Mouse (Mus musculus): ENCODE results near the gene Actb. TPM values are rescaled to one million over a fixed set of nuclear protein-coding genes. Genes with fewer than 3 reads are reported as not detected.
"Not testable (repeated sequence)": the region's sequence is repeated elsewhere in the genome, so short reads cannot be mapped to it uniquely, and the experiment has no call there.

Gene Actb
- polyA plus RNA-seq, 1 experiment, result 5,124 TPM

DNA sequence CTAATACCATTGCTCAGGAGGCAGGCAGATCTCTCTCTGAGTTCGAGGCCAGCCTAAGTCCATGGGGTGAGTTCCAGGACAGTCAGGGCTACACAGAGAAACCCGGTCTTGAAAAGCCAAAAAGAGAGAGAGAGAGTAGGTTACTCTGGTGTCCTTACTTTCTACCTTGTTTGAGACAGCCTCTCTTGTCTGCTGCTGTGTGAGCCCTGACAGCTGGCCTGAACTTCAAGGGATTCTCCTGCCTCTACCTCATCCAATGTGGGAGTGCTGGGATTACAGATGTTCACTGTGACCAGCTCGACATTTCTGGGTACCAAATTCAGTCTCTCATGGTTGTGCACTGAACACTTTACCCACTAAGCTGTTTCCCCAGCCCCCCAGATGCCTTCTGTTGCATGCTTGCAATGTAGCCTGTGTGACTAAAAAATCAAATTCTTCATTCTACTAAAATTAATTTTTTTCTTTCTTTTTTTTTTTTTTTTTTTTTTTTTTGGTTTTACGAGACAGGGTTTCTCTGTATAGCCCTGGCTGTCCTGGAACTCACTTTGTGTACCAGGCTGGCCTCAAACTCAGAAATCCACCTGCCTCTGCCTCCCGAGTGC lies 6.5 kb downstream of the Actb start:
- no peak for DNase-seq (ENCODE audit: low read depth)
- no peak for TF ChIP-seq POLR2A (IDR thresholded peaks at IDR 0.05; ENCODE audit: borderline replicate concordance, extremely low read depth, insufficient read depth, insufficient read length, poor library complexity, severe bottlenecking)
- TF ChIP-seq CTCF (IDR thresholded peaks at IDR 0.05; ENCODE audit: borderline replicate concordance, extremely low read depth, insufficient read depth, insufficient read length), result no peak

DNA sequence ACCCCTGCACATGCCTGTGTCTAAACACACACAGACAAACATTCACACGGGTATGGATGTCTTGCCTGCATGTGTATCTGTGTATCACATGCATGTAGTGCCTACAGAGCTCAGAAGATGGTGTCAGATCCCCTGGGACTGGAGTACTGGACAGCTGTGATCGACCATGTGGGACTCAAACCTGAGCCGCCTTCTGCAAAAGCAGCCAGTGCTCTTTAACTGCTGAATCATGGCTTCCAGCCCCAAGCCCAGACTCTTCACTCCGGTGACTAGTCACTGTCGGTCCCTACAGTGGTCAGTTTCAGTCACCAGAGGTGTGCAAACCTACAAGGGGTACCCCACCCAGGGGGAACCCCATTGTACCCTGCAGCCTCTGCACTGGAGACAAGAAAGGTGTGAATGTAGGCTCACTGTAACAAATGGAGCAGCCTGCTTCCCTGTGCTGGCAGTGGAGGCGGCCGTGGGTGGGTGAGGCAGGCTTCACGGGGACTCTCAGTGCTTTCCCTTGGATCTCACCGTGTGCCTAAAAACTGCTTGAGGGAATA lies 7.4 kb downstream of the Actb start:
- DNase-seq (ENCODE audit: low read depth), result no peak
- TF ChIP-seq POLR2A (IDR thresholded peaks at IDR 0.05; ENCODE audit: borderline replicate concordance, extremely low read depth, insufficient read depth, insufficient read length, poor library complexity, severe bottlenecking) (no peak), CTCF (IDR thresholded peaks at IDR 0.05; ENCODE audit: borderline replicate concordance, extremely low read depth, insufficient read depth, insufficient read length) (no peak)

DNA sequence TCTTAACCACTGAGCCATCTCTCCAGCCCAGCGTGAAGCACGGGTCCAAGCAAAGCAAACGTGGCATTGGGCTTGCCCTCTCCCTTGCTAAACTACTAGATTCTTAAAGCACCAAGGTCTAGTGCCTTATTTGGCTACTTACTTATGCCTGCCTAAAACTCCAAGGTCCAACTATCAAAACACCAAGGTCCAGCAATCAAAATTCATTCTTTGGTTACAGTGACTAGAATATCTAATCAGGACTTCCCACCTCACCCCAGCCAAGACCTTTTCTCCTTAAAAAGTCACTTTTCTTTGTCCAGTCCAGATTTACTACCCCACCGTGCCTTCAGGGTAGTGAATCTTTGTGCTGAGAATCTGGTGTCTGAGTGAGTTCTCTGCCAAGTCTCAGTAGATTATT lies 8.2 kb downstream of the Actb start:
- no peak for DNase-seq (ENCODE audit: low read depth)
- TF ChIP-seq POLR2A (IDR thresholded peaks at IDR 0.05; ENCODE audit: borderline replicate concordance, extremely low read depth, insufficient read depth, insufficient read length, poor library complexity, severe bottlenecking), result no peak
- no peak for TF ChIP-seq CTCF (IDR thresholded peaks at IDR 0.05; ENCODE audit: borderline replicate concordance, extremely low read depth, insufficient read depth, insufficient read length)

DNA sequence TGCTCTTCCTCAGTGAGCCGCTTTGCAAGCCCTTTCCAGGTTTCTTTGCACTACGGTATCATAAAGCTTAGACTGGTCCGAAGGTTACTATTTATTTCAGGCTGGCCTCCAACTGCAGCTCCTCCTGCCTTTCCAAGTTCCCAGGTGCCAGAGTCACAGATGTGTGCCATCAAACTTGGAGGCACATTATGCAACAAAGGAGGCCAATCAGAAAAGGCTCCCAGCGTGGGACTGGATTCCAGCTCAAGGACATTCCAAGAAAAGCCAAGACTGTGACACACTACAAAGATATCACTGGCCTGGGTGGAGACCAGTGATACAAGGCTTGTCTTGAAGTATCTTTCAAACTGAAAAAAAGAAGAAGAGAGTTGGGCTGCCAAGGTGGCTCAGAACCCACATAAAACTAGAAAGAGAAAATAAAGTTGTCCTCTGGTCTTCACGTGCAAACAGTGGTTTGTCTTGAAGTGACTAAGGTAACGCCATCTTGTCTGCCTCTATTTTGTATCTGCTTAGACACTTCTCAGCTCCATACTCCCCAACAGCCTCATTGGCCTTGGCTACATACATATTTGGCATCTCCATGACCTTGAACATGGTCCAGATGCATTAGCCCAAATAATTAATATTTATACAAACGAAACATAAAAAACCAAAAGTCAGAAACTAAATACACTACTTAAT lies 8.8 kb downstream of the Actb start:
- no peak for DNase-seq (ENCODE audit: low read depth)

DNA sequence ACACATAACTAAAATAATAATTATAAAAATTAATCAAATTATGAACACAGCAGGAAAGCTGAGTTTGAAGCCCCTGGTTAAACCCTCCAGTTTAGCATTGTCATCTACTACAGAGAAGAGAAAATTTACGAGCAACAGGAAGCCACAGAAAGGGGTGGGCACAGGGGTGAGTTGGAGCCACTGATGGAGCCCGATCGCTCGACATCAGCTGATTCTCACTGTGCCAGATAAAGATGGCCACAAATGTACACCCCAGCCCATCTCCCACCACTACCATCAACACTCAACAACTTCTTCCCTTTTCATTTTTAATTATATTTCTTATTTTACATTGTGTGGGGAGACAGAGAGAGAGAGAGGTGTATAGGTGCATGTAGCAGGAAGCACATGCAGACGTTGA lies 9.8 kb downstream of the Actb start:
- no peak for DNase-seq (ENCODE audit: low read depth)

More for the DNA sequence above, 8.8 kb downstream of the Actb start:
- TF ChIP-seq POLR2A (IDR thresholded peaks at IDR 0.05; ENCODE audit: borderline replicate concordance, extremely low read depth, insufficient read depth, insufficient read length, poor library complexity, severe bottlenecking) (no peak), CTCF (IDR thresholded peaks at IDR 0.05; ENCODE audit: borderline replicate concordance, extremely low read depth, insufficient read depth, insufficient read length) (no peak)

DNA sequence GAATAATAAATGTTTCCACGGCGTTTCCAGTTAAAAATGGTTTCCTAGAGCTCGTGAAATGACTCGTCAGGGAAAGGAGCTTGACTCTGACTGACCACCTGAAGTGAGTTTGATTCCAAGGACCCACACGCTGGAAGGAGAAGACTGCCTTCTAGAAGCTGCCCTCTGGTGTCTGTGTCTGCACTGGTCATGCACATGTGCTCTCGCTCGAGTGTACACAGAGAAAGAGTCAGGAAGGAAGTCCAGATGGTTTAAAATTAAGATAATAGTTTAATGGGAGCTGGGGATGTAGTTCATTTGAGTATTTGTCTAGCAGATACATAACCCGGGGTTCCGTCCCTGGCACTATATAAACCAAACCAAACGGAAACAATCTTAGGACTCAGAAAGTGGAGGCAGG lies 10.4 kb downstream of the Actb start:
- TF ChIP-seq CTCF (IDR thresholded peaks at IDR 0.05; ENCODE audit: borderline replicate concordance, extremely low read depth, insufficient read depth, insufficient read length), result no peak
- TF ChIP-seq POLR2A (IDR thresholded peaks at IDR 0.05; ENCODE audit: borderline replicate concordance, extremely low read depth, insufficient read depth, insufficient read length, poor library complexity, severe bottlenecking), result no peak
- DNase-seq (ENCODE audit: low read depth), result no peak

More for the DNA sequence above, 9.8 kb downstream of the Actb start:
- TF ChIP-seq POLR2A (IDR thresholded peaks at IDR 0.05; ENCODE audit: borderline replicate concordance, extremely low read depth, insufficient read depth, insufficient read length, poor library complexity, severe bottlenecking), result no peak
- TF ChIP-seq CTCF (IDR thresholded peaks at IDR 0.05; ENCODE audit: borderline replicate concordance, extremely low read depth, insufficient read depth, insufficient read length), result no peak

DNA sequence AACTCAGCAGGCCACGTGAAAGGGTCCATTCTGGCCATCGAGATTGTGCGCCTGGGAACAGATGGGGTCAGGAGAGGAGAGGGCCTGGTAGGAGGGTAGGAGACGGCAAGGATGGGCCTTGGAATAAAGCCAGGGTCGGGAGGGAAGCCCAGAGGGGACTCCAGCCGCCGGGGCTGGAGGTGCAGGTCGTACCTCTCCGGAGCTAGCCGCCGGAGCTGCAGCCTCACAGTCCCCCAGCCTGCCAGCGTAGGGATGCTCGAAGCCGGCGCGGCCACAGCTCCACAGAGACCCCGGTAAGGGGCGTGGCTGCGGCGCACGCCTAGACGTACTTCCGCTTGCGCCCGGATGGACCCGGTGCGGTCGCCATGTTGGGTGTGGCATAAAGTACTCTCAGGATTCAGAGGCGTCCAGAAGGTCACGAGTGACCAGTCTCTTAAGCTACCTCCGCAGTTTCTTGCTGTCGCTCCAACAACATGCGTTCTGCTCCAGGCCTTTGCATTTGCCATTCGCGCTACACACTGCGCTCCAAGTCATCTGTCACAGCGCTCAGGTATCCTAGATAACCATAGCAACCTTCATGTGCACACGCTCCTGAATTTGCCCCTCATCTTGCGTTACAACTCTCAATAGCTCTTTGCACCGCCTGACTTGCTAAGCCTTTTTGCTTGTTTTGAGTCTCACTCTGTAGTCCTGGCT lies 11.5 kb downstream of the Actb start, which contains the start of gene Fbxl18:
Fbxl18 (minus strand) TSS at position 504 of the 696 bp plus-strand sequence.
- TF ChIP-seq CTCF (IDR thresholded peaks at IDR 0.05; ENCODE audit: borderline replicate concordance, extremely low read depth, insufficient read depth, insufficient read length), result no peak
- TF ChIP-seq POLR2A (IDR thresholded peaks at IDR 0.05; ENCODE audit: borderline replicate concordance, extremely low read depth, insufficient read depth, insufficient read length, poor library complexity, severe bottlenecking), result peak; percentile 84; the same call in 1 of the 2 replicates
- DNase-seq (ENCODE audit: low read depth), result peak; percentile 95

DNA sequence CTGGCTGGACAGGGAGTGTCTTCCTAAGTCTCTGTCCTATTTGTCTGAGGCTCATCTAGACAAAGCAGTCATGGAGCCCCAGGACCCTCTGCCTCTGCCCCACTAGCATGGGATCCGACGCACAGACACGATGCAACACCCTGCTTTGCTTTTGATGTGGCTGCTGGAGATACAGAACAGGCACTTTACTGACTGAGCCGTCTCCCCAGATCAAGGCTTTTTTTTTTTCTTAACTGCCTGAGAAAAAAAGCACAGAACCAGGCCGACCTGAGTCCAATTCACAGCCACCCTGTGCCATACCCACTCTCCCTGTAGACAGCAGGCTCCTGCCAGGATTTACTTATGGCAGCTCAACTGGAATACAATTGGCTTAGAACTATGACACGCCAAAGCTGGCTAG lies 15.2 kb downstream of the Actb start:
- no peak for DNase-seq (ENCODE audit: low read depth)
- TF ChIP-seq POLR2A (IDR thresholded peaks at IDR 0.05; ENCODE audit: borderline replicate concordance, extremely low read depth, insufficient read depth, insufficient read length, poor library complexity, severe bottlenecking) (no peak), CTCF (IDR thresholded peaks at IDR 0.05; ENCODE audit: borderline replicate concordance, extremely low read depth, insufficient read depth, insufficient read length) (no peak)

DNA sequence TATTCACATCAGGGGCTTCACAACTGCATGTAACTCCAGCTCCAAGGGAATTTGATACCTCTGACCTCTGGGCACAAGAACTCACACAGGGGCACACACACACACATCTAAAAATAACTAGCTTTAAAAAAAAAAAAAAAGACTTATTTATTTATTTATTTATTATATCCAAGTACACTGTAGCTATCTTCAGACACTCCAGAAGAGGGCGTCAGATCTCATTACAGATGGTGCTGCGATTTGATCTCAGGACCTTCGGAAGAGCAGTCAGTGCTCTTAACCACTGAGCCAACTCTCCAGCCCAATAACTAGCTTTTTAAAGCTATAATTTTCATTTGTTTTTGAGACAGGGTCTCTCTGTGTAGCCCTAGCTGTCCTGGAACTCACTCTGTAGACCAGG lies 19.0 kb downstream of the Actb start:
- not testable (repeated sequence) for DNase-seq (ENCODE audit: low read depth)

DNA sequence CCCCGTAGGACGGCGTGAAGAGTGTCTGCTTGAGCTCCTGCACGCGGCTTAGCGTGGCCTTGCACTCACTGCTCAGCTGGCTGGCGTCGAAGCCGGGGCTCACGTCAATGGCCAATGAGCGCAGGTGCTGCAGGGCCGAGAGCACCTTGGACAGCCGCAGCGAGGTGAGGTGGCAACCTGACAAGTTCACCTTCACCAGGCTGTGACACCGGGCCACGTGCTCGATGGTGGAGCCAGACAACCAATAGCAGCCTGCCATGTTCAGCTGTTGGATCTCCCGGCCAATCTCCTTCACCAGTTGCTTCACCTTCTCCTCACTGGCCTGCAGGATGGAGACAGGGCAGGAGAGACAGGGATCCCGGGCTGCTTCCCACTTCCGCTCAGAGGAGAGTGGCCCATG lies 19.8 kb downstream of the Actb start:
- no peak for DNase-seq (ENCODE audit: low read depth)

DNA sequence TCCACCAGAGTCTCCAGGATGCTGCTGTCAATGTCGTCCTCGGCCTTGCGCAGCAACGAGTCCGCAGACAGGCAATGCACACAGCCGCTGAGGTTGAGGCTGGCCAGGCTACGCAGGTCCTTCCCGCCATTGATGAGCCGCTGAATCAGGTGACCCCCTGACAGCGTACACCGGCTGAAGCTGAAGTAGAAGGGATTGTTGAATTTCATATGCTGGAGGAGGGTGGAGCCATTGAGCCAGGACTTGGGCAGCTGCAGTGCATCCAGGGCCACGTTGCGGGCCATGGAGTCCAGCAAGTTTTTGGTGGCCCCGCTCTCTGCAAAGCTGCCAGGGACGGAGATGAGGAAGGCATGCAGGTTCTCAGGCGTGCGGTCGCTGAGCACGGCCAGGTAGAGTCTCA lies 20.4 kb downstream of the Actb start:
- TF ChIP-seq CTCF (IDR thresholded peaks at IDR 0.05; ENCODE audit: borderline replicate concordance, extremely low read depth, insufficient read depth, insufficient read length) (no peak), POLR2A (IDR thresholded peaks at IDR 0.05; ENCODE audit: borderline replicate concordance, extremely low read depth, insufficient read depth, insufficient read length, poor library complexity, severe bottlenecking) (no peak)
- DNase-seq (ENCODE audit: low read depth), result no peak

More for the DNA sequence above, 19.8 kb downstream of the Actb start:
- TF ChIP-seq CTCF (IDR thresholded peaks at IDR 0.05; ENCODE audit: borderline replicate concordance, extremely low read depth, insufficient read depth, insufficient read length) (no peak), POLR2A (IDR thresholded peaks at IDR 0.05; ENCODE audit: borderline replicate concordance, extremely low read depth, insufficient read depth, insufficient read length, poor library complexity, severe bottlenecking) (no peak)
